Mouse (Mus musculus) retina, adult 2 months (tissue): ENCODE results near the gene Gnb1.

Experiments
- DNase-seq: peaks from one replicate; pipeline ENCODE4 v3.0.0-alpha.2; 2012; ENCODE audit warnings: low read depth, low spot score

The Gnb1 gene

DNA sequence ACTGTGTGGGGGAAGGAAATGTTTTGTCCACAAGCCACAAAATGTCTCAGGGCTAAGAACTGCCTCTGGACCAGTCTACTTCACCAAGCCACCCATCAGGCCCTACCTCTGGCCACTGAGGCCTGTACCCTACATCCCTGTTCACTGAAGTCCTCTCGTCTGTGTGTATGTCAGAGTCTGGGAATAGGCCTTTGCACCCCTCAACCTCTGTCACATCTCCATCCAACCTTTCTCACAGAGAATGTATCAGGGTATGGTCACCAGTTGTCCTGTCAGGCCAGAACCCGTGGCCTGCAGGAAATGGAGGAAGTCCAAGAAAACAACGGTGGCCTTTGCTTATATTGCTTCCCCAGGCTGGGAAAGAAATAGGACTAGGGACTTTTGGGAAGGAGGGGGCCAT is 5.6 kb upstream of the Gnb1 start:
- DNase-seq, result no peak

DNA sequence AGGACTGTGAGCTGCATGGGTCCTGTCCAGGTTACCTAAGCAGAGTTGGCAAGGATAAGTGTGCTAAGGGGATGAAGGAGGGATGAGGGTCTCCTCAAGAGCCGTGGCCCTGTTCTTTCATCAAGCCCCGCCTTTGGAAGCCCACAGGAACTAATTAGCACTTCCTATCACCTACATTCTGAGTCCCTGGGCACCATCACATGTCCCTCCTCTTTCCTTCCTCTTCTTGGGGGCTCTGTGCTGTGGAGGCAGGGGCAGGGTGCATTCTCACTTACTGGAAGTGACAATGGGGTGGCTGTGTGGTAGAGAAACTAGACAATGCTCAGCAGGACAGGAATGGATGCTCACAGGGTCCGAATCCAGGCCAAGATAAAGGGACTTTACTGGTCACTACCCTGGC is 3.4 kb upstream of the Gnb1 start:
- DNase-seq, result no peak

DNA sequence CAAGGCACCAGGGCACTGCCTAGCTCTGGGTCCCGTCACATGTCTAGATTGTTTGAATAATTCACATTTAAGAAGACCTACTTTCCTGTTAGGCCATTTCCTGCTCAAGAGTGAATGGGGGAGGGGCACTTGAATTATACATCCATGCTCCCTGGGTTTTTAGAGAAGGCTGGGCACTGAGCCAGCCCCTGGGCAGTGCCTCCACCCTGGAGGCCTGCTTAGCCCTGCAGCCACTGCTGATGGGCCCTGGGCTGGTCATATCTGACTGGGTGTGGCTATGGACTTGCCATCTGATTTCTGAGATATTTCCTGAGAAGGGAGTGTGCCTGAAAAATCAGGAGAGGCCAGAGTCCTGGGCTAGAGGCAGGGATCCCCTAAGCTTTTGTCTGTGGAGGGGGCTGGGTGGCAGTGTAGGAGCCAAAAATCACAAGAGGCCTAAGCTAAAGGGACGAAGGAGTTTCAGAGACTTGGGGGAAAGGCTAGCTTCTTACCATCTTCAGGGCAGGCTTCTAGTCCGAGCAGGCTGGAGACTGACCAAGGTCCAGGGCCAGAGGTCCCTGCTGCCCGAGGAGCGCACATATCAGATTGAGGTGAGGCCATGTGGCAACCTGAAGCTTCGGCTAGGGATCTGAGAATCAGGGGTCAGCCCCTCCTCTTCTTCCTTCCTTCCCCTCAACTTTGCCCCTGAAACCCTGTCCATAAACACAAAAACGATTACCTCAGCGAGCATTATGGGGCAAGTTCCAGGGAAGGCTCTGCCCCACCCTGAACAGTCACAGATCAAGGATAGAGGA is 2.7 kb upstream of the Gnb1 start:
- no peak for DNase-seq

DNA sequence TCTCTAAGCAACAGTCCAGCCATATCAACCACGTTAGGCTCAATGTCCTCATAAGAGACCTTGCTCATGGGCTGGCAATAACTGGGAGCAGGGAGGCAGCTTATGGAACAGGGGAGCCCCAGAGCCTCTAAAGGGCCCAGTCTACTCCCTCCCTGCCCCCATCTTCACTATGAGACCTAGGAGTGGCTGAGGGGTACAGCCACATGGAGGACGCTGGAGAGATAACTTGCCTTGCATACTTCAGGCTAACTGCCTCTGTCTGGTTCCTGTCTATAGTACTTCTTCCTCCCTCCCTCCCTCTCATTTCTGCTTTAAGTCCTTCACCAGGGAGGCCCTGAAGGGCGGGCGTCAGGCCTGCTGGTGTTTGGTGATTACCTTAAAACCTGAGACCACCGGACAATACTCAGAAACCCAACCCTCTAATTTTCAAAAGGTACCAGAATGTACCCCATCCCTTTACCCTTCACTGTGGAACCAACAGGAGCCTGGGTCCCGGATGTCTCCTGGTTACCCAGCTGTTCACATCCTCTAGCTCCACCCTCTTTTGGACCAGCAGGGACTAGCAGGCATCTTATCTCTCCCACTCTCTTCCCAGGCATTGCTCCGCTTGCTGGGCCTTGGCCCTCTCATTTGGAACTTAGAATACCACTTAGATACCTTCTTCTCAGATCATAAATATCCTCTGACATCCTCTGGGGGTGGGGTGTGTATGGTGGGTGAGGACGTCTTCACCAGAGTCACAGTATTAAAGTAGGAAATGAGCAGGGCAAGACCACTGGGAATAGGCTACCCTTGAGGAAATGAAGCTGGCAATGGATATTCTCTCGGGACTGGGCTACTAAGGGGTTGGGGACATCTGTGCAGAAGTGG is 1.8 kb upstream of the Gnb1 start:
- DNase-seq, result no peak

DNA sequence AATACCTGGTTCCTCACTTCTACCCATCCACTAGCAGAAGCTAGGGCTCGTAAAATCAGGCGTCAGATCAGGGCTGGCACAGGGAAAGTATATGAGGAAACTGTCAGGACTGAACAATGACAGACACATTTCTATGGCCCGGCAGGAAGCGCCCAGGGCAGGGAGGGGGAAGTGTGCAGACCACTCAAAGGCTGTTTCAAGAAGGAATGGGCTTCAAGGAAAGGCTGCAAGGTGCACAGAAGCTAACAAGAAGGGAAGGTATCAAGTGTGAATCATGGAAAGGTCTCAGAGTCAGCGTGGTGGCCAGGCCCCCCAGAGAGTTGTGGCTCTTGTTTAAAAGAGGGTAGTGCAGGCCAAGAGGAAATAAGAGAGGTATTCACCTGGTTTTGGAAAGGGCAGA is 705 bp upstream of the Gnb1 start:
- DNase-seq, result no peak

DNA sequence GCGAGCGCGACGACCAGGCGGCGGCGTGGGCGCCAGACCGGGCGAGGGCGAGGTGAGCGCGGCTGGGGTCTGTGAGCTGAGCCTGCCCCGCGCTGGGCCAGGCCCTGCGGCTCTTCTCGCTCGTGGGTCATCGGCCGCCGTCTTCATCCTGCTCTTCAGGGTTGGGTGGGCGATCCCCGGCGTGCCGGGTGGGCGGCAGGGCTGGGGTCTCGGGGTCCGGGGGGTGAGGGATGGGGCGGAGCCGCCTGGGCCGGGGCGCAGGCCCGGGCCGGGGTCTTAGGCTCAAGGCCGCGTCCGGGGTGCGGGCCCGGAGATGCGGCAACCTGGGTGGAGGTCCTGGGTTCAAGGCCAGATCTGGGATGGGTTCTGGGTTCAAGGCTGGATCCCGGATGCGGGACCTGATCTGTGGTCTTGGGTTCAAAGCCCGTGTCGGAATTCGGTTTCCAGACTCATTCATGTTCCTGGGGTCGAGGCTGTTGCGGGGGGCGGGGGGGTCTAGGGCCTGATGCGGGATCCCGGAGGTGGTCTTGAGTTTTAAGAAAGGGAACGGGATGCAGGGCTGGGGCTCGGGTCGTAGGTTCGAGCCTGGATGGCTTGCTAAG is 469 bp downstream of the Gnb1 start:
- DNase-seq, result no peak

DNA sequence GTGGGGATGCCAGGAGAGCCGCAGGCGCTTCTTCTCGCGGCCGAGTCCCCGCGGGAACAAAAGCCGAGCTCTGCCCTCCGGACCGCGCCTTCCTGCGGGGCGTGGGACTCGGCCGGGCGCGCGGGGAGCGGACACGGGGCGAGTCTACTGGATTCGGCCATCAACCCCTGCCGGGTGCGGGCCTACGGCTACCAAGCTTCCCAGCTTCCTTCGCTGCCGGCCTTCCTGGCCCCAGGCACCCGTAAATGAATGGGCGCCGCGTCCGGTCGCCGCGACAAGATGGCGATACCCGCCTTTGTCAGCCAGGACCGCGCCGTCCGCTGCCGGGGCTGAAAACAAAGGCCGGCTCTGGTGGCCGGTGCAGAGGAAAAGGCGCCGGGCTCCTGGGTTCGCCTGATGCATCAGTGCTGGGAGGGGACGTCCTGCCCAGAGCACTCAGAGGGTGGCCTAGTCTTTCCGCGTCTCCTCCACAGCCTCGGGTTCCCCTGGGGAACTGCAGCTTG is 1.0 kb downstream of the Gnb1 start:
- DNase-seq, result no peak

DNA sequence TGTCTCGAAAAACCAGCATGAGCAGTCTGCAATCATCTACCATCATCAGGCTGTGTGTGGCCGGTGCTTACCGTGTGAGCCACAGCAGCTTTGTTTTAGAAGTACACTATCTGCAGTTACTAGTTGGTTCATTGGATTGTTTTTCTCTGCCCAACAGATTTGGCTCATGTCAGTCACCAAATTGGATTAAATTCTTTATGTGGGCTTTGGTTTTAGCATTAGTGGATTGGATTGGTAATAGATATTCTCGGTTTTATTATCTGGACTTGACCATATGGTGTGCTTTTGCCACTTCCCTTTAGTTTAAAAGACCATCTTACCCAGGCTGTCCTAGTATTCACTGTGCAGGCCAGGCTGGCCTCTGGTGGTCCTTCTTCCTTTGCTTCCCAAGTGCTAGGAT is 3.7 kb downstream of the Gnb1 start:
- DNase-seq, result peak; percentile 84

DNA sequence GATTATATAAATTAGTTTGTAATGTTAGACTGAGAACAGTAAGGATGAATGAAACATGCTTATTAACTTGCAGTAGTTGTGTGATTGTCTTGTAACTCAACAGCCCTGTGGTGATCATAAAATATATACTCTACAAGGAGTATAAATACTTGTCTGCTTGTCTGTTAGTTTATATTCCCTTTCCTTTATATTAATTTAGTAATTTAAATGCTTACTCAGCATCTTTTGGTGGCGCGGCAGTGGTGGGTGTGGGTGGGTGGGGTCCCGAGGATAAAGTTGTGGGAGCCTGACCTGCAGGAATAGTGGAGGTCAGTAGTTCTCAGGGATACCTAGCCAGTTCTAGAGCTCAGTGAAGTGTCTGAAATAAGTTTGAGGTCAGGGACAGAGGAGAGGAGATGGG is 6.8 kb downstream of the Gnb1 start:
- DNase-seq, result no peak

DNA sequence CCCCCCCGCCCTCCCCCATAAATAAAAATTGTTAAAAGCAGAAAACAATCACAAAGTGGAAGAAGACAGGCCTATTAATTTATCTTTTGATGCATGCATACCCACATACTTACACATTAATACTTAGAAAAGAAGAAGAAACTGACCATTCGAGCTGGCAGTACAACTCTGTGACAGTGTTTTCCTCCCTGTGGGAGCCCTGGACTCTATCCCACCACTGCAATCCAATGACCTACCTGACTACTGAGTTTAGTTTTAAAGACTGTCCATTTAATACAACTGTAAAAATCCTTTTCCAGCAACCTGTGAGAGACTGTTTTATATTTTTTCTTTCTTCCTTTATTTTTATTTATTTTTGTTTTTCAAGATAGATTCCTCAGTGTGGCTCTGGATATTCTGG is 10.0 kb downstream of the Gnb1 start:
- no peak for DNase-seq

DNA sequence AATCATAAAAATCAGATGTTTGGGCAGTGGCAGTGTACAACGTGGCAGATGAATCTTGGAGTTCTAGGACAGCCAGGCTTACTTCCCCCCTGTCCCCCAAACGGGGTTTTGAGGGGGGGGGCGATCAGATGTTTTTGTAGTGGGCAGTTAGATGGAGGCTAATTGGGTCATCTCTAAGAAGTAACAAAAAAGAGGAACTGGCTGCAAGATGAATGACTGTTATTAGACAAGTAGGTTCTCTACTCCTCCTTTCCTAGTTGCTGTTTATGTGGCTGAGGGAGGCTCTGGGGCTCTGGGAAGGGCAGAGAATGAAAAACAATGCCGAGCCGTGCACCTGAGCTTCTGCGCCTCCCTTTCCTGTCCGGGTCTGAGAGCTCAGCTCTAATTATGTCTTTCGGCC is 13.9 kb downstream of the Gnb1 start:
- no peak for DNase-seq

DNA sequence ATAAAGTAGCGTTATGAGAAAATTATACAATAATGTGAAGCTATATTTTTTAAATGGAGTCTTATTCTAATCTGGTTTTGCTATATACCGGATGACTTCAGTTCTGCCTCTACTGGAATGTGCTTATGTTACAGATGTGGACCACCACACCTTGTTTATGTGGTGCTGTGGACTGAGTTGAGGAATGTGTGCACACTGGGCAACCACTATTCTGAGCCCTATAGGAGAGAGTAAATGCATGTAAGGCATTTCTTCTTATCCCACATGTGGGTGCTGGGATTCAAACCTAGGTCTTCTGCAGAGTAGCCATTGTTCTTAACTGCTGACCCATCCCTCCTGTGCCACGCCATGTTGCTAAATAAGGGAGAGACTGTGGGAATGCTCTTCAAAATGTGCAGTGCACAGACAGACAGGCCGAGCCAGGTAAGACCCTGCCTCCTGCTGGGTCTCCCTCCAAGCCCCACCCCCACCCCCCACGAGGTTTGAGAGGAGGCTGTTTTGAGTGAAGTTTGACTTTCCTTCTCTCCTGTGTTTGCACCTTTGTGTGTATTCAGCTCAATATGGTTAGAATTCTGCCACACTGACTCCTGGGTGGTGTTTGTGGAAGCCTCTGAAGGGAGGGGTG is 14.6 kb downstream of the Gnb1 start:
- DNase-seq, result no peak

DNA sequence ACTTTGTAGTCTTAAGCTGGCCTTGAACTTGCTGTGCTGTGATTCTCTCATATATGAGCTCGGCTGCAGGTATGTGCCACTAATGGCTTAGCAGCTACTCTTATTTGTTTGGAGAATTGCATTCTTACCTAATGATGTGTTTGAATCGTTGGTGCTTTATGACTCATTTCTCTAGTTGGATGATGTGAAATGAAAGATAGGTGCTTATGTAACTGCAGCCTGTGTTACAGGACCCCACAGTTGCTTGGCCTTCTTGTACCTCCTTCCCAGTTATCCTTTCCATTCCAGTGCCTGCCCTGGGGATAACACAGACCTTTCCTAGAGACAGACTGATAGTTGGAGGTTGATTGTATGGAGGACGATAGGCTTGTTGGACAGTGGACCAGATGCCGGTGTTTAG is 17.5 kb downstream of the Gnb1 start:
- no peak for DNase-seq

DNA sequence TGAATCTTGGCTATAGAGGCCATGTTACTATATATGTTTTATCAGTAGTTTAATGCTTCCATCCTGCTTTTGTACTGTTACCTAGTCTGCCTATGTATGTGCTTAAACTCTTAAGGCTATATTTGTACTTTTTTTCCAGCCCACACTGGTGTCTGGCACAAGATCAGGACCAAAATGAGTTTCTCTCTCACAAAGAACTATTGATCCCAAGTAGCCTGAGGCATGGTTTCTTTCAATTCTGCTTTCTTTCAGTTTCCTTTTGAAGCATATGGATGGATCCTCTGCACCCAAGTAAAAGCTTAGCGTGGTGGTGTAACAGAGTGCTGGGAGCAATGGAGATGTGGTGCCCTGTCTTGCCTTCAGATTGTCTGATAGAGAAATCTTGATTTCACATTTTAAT is 19.8 kb downstream of the Gnb1 start:
- no peak for DNase-seq

DNA sequence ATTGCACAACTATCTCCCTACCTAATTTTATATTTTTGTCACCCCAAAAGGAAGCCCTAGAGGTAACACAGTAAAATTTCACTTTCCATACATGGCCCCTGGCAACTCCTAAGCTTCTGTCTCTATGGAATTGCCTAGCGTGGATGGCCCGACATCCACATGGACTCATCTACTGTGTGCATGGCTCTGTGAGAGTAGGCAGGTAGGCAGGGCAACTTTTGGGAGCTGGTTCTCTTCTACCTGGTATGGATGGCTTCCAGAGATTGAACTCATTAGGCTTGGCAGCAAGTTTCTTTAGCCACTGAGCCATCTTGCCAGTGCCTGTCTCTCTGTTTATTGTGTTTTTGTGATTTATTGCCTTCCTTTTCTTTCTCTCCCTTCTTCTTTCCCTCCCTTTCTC is 23.6 kb downstream of the Gnb1 start:
- DNase-seq, result no peak

DNA sequence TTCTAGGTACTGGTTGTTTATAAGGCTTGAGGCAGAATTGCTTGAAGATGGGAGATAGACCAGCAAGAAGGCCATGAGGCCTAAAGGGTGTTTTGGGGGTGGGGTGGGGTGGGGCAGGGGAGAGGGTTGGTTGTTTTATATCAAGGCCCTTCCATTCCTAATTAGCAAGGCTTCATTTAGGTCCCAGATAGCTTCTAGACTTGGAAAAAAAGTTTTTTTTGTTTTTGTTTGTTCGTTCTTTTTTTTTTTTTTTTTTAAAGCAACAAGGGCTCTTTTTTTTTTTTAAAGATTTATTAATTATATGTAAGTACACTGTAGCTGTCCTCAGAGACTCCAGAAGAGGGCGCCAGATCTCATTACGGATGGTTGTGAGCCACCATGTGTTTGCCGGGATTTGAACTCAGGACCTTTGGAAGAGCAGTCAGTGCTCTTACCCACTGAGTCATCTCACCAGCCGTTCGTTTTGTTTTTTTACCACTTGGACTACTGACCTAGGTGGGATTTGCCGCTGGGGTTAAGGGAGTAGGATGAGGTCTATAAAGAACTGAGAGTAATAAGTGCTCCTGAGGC is 26.9 kb downstream of the Gnb1 start:
- DNase-seq, result no peak

DNA sequence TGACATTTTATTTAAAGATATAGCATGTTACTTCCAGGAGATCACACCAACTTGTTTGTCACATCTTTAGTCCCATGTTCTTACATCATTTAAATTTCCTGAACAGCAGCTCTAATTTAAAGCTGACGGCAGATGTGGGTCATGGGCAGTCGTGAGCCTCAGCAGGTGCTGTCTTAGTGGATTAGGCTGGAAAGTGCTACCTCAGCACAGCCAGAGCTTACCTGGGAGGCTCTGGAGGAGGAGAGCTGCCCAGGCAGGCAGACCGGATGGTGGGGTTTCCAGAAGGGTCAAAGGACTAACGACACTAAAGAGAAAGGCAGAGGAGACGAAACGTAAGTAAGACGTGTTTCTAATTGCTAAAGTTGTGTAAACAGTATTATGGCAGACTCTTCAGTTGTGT is 31.2 kb downstream of the Gnb1 start:
- DNase-seq, result peak; percentile 89

DNA sequence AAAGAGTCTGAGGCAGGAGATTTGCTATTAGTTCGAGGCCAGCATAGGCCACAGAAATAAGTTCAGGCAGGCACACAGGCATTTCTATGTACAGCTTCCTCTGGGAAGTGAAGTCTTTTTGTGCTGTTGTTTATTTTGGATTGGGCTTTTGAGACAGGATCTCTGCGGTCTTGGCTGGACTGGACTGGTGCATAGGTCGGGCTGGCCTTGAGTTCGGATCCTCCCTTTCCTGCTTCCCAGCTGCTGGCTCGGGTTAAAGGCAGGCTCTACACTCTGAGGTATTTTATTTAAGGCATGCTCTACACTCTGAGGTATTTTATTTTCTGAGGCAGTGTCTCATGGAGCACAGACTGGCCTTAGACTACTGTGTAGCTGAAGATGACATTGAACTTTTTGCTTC is 34.6 kb downstream of the Gnb1 start:
- DNase-seq, result no peak

DNA sequence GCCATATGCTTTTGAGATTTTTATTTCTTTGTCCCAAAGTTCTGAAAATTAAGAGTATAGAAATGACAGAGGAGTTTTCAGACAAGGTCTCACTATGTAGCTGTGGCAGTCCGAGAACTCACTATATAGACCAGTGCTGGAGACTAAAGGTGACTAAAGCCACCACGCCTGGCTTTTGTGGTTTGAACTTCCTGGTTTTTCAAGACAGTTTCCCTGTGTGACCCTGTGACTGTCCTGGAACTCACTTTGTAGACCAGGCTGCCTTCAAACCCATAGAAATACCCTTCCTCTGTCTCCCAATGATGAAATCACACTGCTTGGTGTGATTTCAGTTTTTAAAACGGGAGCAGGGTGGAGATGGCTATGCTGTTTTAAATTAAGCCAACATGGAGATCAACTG is 38.1 kb downstream of the Gnb1 start:
- no peak for DNase-seq

DNA sequence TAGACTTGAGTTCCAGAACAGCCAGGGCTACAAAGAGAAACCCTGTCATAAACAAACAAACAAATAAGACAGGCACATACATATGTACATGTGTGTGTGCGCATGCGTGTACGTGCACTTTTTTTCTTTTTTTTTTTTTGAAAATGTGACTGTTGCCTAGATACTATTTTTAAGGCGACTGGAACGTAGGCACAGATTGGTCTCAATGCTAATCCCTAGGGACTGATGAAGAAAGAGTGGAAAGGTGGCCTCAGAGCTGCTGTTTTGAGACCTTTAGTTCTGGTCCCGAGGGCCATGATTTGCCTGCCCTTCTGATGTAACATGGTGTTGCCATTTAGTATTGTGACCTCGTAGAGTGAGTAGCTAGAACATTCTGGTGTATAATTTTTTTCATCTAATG is 58.8 kb downstream of the Gnb1 start:
- DNase-seq, result no peak

DNA sequence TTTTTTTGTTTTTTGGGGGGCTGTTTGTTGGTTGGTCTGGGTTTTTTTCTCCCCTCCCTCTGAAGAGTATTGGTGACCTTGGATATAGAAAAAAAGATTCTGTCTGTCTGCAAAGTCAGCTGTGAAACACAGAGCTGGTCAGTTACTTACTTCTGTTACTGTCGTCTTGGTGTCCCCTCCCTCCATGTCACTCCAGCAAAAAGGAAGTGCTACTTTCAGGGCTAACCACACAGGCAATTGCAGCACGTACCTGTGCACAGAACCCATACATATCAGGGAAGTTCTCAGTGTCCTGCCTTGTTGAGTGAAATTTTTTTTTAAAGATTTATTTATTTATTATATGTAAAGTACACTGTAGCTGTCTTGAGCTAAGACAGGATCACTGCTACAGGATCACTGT is 59.3 kb downstream of the Gnb1 start:
- no peak for DNase-seq

DNA sequence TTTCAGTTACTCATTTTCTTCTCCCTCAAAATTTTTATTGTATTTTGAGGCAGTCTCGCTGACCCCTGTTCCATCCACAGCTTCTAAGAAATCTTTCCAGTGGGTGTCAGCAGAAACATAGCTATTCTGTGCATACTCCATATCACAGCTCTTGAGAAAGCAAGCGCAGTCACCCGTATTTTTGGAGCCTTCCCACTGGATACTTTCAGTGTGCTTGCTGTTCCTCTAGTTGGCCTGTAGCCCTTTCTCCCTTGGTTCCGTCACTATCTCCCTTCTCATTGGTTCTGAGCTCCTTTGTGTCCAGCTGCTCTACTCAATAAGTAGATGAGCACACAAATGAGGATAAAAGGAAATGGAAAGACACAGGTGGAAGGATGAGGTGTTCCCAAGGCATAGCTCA is 59.9 kb downstream of the Gnb1 start:
- no peak for DNase-seq
